9 mouse cellular contexts compared by ENCODE assay signal in the genomic region with DNA sequence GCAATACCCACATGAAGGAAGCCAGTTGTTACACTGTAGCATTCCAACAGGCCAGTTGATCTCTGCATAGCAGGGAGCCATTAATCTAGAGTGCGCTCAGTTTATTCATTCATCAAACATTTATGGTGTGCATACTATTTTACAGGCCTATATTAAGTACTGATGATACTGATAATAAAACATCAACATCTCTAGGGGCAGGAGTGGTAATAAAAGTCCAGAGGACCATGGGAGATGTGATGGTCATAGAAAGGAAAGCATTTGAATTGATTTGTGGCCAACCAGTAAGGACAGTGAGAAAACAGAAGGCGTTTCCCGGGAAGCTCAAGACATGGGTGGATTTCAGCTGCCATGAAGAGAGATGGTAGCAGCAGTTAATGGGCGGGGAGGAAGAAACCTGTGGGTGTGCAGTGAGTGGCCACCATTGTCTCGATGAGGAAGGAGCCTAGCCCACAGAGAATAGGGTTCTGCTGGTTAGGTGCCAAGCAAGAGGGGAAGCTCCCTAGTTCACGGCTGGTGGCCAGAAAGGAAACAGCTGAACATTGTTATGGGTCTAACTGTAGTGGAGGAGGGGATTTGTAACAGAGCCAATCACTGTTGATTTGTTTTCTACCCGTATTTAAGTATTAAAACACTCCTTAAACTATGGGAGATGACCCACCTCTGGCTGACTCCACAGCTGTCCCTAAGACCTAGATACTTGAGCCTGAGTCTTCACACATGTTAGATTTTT.
A peak's percentile ranks its signal among the peaks of the same experiment; 100 is the strongest.
DNase-seq lines count a peak whose midpoint lies in the region; ATAC-seq lines count a peak whose summit lies in the region.
"Had no signal": no experiment of that assay in that cellular context is flagged by ENCODE, and none has a peak within 500 bp of the region (broad histone marks: within the 10 kb centered on the region; RNA-seq: fewer than 3 reads in every experiment).

No protein-coding gene starts in this region.

- H3K36me3 ChIP-seq in embryonic facial prominence, embryonic 14.5 days (ENCODE audit: control insufficient read depth, insufficient read depth, low read length) = no peaks in the 10 kb centered on the region
- peaks cover 12% of the 10 kb centered on the region; the same call in 1 of the 2 replicates for H3K36me3 ChIP-seq in embryonic facial prominence, embryonic 10.5 days (replicated peaks)
- no peaks in the 10 kb centered on the region for H3K36me3 ChIP-seq in midbrain, embryonic 16.5 days (ENCODE audit: control insufficient read depth, insufficient read depth, low read length)
- no peaks in the 10 kb centered on the region for H3K36me3 ChIP-seq in midbrain, embryonic 13.5 days
- H3K36me3 ChIP-seq: embryonic facial prominence, embryonic 12.5 days had no signal

- no peaks in the 10 kb centered on the region for H3K9me3 ChIP-seq in embryonic facial prominence, embryonic 14.5 days (ENCODE audit: control insufficient read depth, low read length)
- H3K9me3 ChIP-seq in embryonic facial prominence, embryonic 10.5 days = no peaks in the 10 kb centered on the region
- no peaks in the 10 kb centered on the region for H3K9me3 ChIP-seq in midbrain, embryonic 16.5 days (replicated peaks; ENCODE audit: control insufficient read depth, low read length, poor library complexity, severe bottlenecking)
- no peaks in the 10 kb centered on the region for H3K9me3 ChIP-seq in midbrain, embryonic 13.5 days
- H3K9me3 ChIP-seq: embryonic facial prominence, embryonic 12.5 days had no signal

- 64% methylated on average over 7 of the region's 7 CpGs for WGBS in embryonic facial prominence, embryonic 14.5 days
- WGBS in embryonic facial prominence, embryonic 10.5 days = 88% methylated on average over 7 of the region's 7 CpGs
- 87% methylated on average over 7 of the region's 7 CpGs for WGBS in midbrain, embryonic 16.5 days
- 80% methylated on average over 7 of the region's 7 CpGs for WGBS in midbrain, embryonic 13.5 days

- no peak overlapping the region for H3K9ac ChIP-seq in embryonic facial prominence, embryonic 14.5 days (ENCODE audit: low read depth, low read length)
- no peak overlapping the region for H3K9ac ChIP-seq in midbrain, embryonic 16.5 days (ENCODE audit: low read depth, low read length)
- no peak overlapping the region for H3K9ac ChIP-seq in midbrain, embryonic 13.5 days (replicated peaks)
- H3K9ac ChIP-seq: embryonic facial prominence, embryonic 12.5 days had no signal

- intact Hi-C loops in heart, postnatal 36 days (cut with DNase I) = loop anchor here (1.0 to 2.0 kb wide), 3 partner anchors 23 to 115 kb away; no protein-coding TSS in a partner anchor

- DNase-seq in embryonic facial prominence, embryonic 14.5 days (ENCODE audit: low spot score) = peak; percentile 65
- no peak for DNase-seq in embryonic facial prominence, embryonic 10.5 days (ENCODE audit: low spot score)
- DNase-seq in adrenal gland, postnatal 14 days = peak; percentile 63
- peak; percentile 62 to 64 for DNase-seq in heart, postnatal 36 days
- DNase-seq in lung, adult 18-20 months = peak; percentile 72 to 79
- peak; percentile 28 to 48 for DNase-seq in spleen, postnatal 14 days (ENCODE audit: low spot score in 2 of 2)

- no peak overlapping the region for H3K4me2 ChIP-seq in embryonic facial prominence, embryonic 14.5 days (ENCODE audit: low read depth, low read length)
- no peak overlapping the region for H3K4me2 ChIP-seq in midbrain, embryonic 16.5 days (ENCODE audit: low read length)
- H3K4me2 ChIP-seq in midbrain, embryonic 13.5 days (replicated peaks) = no peak overlapping the region
- H3K4me2 ChIP-seq: embryonic facial prominence, embryonic 12.5 days had no signal

- no peaks in the 10 kb centered on the region for H3K27me3 ChIP-seq in embryonic facial prominence, embryonic 14.5 days (replicated peaks; ENCODE audit: control insufficient read depth, insufficient read depth, low read length)
- H3K27me3 ChIP-seq in embryonic facial prominence, embryonic 10.5 days (replicated peaks; ENCODE audit: low read depth, poor library complexity, severe bottlenecking) = no peaks in the 10 kb centered on the region
- no peaks in the 10 kb centered on the region for H3K27me3 ChIP-seq in midbrain, embryonic 16.5 days (ENCODE audit: control insufficient read depth, insufficient read depth, low read depth, low read length)
- H3K27me3 ChIP-seq in midbrain, embryonic 13.5 days = no peaks in the 10 kb centered on the region
- H3K27me3 ChIP-seq: embryonic facial prominence, embryonic 12.5 days had no signal

- H3K4me3 ChIP-seq in embryonic facial prominence, embryonic 14.5 days (ENCODE audit: low read depth, low read length) = no peak overlapping the region
- H3K4me3 ChIP-seq in embryonic facial prominence, embryonic 10.5 days = no peak overlapping the region
- no peak overlapping the region for H3K4me3 ChIP-seq in midbrain, embryonic 16.5 days (ENCODE audit: low read depth, low read length)
- H3K4me3 ChIP-seq in midbrain, embryonic 13.5 days (replicated peaks) = no peak overlapping the region
- H3K4me3 ChIP-seq: embryonic facial prominence, embryonic 12.5 days had no signal

- peaks cover 11% of the 10 kb centered on the region; the same call in 1 of the 2 replicates for H3K4me1 ChIP-seq in embryonic facial prominence, embryonic 14.5 days (ENCODE audit: control insufficient read depth, insufficient read depth, low read length)
- H3K4me1 ChIP-seq in embryonic facial prominence, embryonic 10.5 days = no peaks in the 10 kb centered on the region
- 0 out of 2 replicates have a peak, but pooled peaks cover 3% of the 10 kb centered on the region for H3K4me1 ChIP-seq in midbrain, embryonic 16.5 days (ENCODE audit: control insufficient read depth, insufficient read depth, low read length)
- peaks cover 13% of the 10 kb centered on the region for H3K4me1 ChIP-seq in midbrain, embryonic 13.5 days (replicated peaks)

- H3K27ac ChIP-seq in embryonic facial prominence, embryonic 14.5 days (replicated peaks; ENCODE audit: low read depth, low read length) = no peak overlapping the region
- H3K27ac ChIP-seq in embryonic facial prominence, embryonic 10.5 days (replicated peaks) = no peak overlapping the region
- no peak overlapping the region for H3K27ac ChIP-seq in midbrain, embryonic 16.5 days (ENCODE audit: low read length)
- no peak overlapping the region for H3K27ac ChIP-seq in midbrain, embryonic 13.5 days
- H3K27ac ChIP-seq: embryonic facial prominence, embryonic 12.5 days had no signal

- ATAC-seq in embryonic facial prominence, embryonic 14.5 days (ENCODE audit: low read depth) = no peak
- ATAC-seq in midbrain, embryonic 16.5 days = no peak
- ATAC-seq in midbrain, embryonic 13.5 days = no peak
